Mouse (Mus musculus): Measurements from ENCODE around the gene 2310034G01Rik. TPM values are rescaled to one million over a fixed set of nuclear protein-coding genes. Genes with fewer than 3 reads are reported as not detected.

The 2310034G01Rik gene
- polyA plus RNA-seq, 1 experiment = 3.4 TPM

- Histone ChIP-seq H3K4me3 (ENCODE audit: low read depth, low read length) (no peak overlapping the region), H3K27me3 (ENCODE audit: control insufficient read depth, insufficient read depth, low read length) (peaks cover 40% of the 10 kb centered on the region), H3K36me3 (ENCODE audit: control insufficient read depth, insufficient read depth, low read length) (peaks cover 33% of the 10 kb centered on the region), H3K4me1 (ENCODE audit: control insufficient read depth, insufficient read depth, insufficient read length, low read length) (peaks cover 10% of the 10 kb centered on the region), H3K27ac (ENCODE audit: insufficient read depth, low read depth, low read length) (no peak overlapping the region)
- TF ChIP-seq POLR2A (IDR thresholded peaks at IDR 0.05; ENCODE audit: low read depth, low read length) (no peak), CTCF (IDR thresholded peaks at IDR 0.05; ENCODE audit: extremely low read depth, insufficient read length, insufficient replicate concordance, low read depth, low read length) (no peak)
- 75% methylated on average over 6 of the region's 6 CpGs for WGBS
These were observed 36.5 kb downstream of the 2310034G01Rik start for GRCm38 (mm10) chr19:46313591-46313990.

GRCm38 (mm10) chr19:46313116-46313515 lies 37.0 kb downstream of the 2310034G01Rik start:
- peaks cover 10% of the 10 kb centered on the region for H3K4me1 ChIP-seq (ENCODE audit: control insufficient read depth, insufficient read depth, insufficient read length, low read length)
- H3K27ac ChIP-seq (ENCODE audit: insufficient read depth, low read depth, low read length) = no peak overlapping the region
- no peak overlapping the region for H3K4me3 ChIP-seq (ENCODE audit: low read depth, low read length)
- peaks cover 36% of the 10 kb centered on the region for H3K27me3 ChIP-seq (ENCODE audit: control insufficient read depth, insufficient read depth, low read length)
- WGBS = 90% methylated on average over 9 of the region's 9 CpGs
- TF ChIP-seq CTCF (IDR thresholded peaks at IDR 0.05; ENCODE audit: extremely low read depth, insufficient read length, insufficient replicate concordance, low read depth, low read length) = no peak
- no peak for TF ChIP-seq POLR2A (IDR thresholded peaks at IDR 0.05; ENCODE audit: low read depth, low read length)
- H3K36me3 ChIP-seq (ENCODE audit: control insufficient read depth, insufficient read depth, low read length) = peaks cover 38% of the 10 kb centered on the region

- H3K27ac ChIP-seq (ENCODE audit: insufficient read depth, low read depth, low read length) = no peak overlapping the region
These were observed 37.5 kb downstream of the 2310034G01Rik start for GRCm38 (mm10) chr19:46312566-46312965.

GRCm38 (mm10) chr19:46311341-46311740 lies 38.8 kb downstream of the 2310034G01Rik start:
- no peak overlapping the region for H3K4me3 ChIP-seq (ENCODE audit: low read depth, low read length)
- no peak for TF ChIP-seq CTCF (IDR thresholded peaks at IDR 0.05; ENCODE audit: extremely low read depth, insufficient read length, insufficient replicate concordance, low read depth, low read length)
- TF ChIP-seq POLR2A (IDR thresholded peaks at IDR 0.05; ENCODE audit: low read depth, low read length) = no peak
- peaks cover 47% of the 10 kb centered on the region for H3K36me3 ChIP-seq (ENCODE audit: control insufficient read depth, insufficient read depth, low read length)
- H3K27ac ChIP-seq (ENCODE audit: insufficient read depth, low read depth, low read length) = no peak overlapping the region
- H3K4me1 ChIP-seq (ENCODE audit: control insufficient read depth, insufficient read depth, insufficient read length, low read length) = peaks cover 10% of the 10 kb centered on the region
- WGBS = 93% methylated on average over 9 of the region's 9 CpGs
- H3K27me3 ChIP-seq (ENCODE audit: control insufficient read depth, insufficient read depth, low read length) = peaks cover 18% of the 10 kb centered on the region

More at GRCm38 (mm10) chr19:46312566-46312965, 37.5 kb downstream of the 2310034G01Rik start:
- H3K36me3 ChIP-seq (ENCODE audit: control insufficient read depth, insufficient read depth, low read length) = peaks cover 41% of the 10 kb centered on the region
- 89% methylated on average over 21 of the region's 21 CpGs for WGBS
- no peak overlapping the region for H3K4me3 ChIP-seq (ENCODE audit: low read depth, low read length)
- peaks cover 10% of the 10 kb centered on the region for H3K4me1 ChIP-seq (ENCODE audit: control insufficient read depth, insufficient read depth, insufficient read length, low read length)
- TF ChIP-seq POLR2A (IDR thresholded peaks at IDR 0.05; ENCODE audit: low read depth, low read length) = no peak
- peaks cover 30% of the 10 kb centered on the region for H3K27me3 ChIP-seq (ENCODE audit: control insufficient read depth, insufficient read depth, low read length)

GRCm38 (mm10) chr19:46310312-46310865 lies 39.7 kb downstream of the 2310034G01Rik start:
- peaks cover 10% of the 10 kb centered on the region for H3K4me1 ChIP-seq (ENCODE audit: control insufficient read depth, insufficient read depth, insufficient read length, low read length)
- H3K36me3 ChIP-seq (ENCODE audit: control insufficient read depth, insufficient read depth, low read length) = peaks cover 47% of the 10 kb centered on the region
- 92% methylated on average over 12 of the region's 12 CpGs for WGBS
- TF ChIP-seq CTCF (IDR thresholded peaks at IDR 0.05; ENCODE audit: extremely low read depth, insufficient read length, insufficient replicate concordance, low read depth, low read length) = no peak
- no peak for TF ChIP-seq POLR2A (IDR thresholded peaks at IDR 0.05; ENCODE audit: low read depth, low read length)
- H3K27me3 ChIP-seq (ENCODE audit: control insufficient read depth, insufficient read depth, low read length) = peaks cover 8% of the 10 kb centered on the region; the same call in 1 of the 2 replicates
- no peak overlapping the region for H3K27ac ChIP-seq (ENCODE audit: insufficient read depth, low read depth, low read length)
- no peak overlapping the region for H3K4me3 ChIP-seq (ENCODE audit: low read depth, low read length)

- peaks cover 9% of the 10 kb centered on the region for H3K4me1 ChIP-seq (ENCODE audit: control insufficient read depth, insufficient read depth, insufficient read length, low read length)
- 0 out of 2 replicates have a peak, but pooled peaks cover 6% of the 10 kb centered on the region for H3K27me3 ChIP-seq (ENCODE audit: control insufficient read depth, insufficient read depth, low read length)
- no peak overlapping the region for H3K4me3 ChIP-seq (ENCODE audit: low read depth, low read length)
- no peak overlapping the region for H3K27ac ChIP-seq (ENCODE audit: insufficient read depth, low read depth, low read length)
- 82% methylated on average over 21 of the region's 21 CpGs for WGBS
- H3K36me3 ChIP-seq (ENCODE audit: control insufficient read depth, insufficient read depth, low read length) = peaks cover 47% of the 10 kb centered on the region
- TF ChIP-seq POLR2A (IDR thresholded peaks at IDR 0.05; ENCODE audit: low read depth, low read length) = no peak
- no peak for TF ChIP-seq CTCF (IDR thresholded peaks at IDR 0.05; ENCODE audit: extremely low read depth, insufficient read length, insufficient replicate concordance, low read depth, low read length)
These were observed 40.3 kb downstream of the 2310034G01Rik start for GRCm38 (mm10) chr19:46309651-46310305.

GRCm38 (mm10) chr19:46308706-46309435 lies 41.2 kb downstream of the 2310034G01Rik start:
- H3K36me3 ChIP-seq (ENCODE audit: control insufficient read depth, insufficient read depth, low read length) = peaks cover 47% of the 10 kb centered on the region
- no peak for TF ChIP-seq POLR2A (IDR thresholded peaks at IDR 0.05; ENCODE audit: low read depth, low read length)
- peak; percentile 84 for TF ChIP-seq CTCF (IDR thresholded peaks at IDR 0.05; ENCODE audit: extremely low read depth, insufficient read length, insufficient replicate concordance, low read depth, low read length)
- WGBS = 5% methylated on average over 47 of the region's 47 CpGs
- no peaks in the 10 kb centered on the region for H3K27me3 ChIP-seq (ENCODE audit: control insufficient read depth, insufficient read depth, low read length)
- peak overlapping the region; percentile 44 for H3K4me3 ChIP-seq (ENCODE audit: low read depth, low read length)
- no peak overlapping the region for H3K27ac ChIP-seq (ENCODE audit: insufficient read depth, low read depth, low read length)
- H3K4me1 ChIP-seq (ENCODE audit: control insufficient read depth, insufficient read depth, insufficient read length, low read length) = peaks cover 5% of the 10 kb centered on the region
